Mouse (Mus musculus) spleen, postnatal 4 days (tissue): ENCODE results near the gene Slc24a1.
A peak's percentile ranks its signal among the peaks of the same experiment; 100 is the strongest.
"Not testable (repeated sequence)": the region's sequence is repeated elsewhere in the genome, so short reads cannot be mapped to it uniquely, and the experiment has no call there.

Source experiments
- DNase-seq, 2 experiments: peaks; one replicate each; pipeline ENCODE4 v3.0.0; 2022; ENCODE audit warnings: low spot score in 2 of 2

The Slc24a1 gene

DNA sequence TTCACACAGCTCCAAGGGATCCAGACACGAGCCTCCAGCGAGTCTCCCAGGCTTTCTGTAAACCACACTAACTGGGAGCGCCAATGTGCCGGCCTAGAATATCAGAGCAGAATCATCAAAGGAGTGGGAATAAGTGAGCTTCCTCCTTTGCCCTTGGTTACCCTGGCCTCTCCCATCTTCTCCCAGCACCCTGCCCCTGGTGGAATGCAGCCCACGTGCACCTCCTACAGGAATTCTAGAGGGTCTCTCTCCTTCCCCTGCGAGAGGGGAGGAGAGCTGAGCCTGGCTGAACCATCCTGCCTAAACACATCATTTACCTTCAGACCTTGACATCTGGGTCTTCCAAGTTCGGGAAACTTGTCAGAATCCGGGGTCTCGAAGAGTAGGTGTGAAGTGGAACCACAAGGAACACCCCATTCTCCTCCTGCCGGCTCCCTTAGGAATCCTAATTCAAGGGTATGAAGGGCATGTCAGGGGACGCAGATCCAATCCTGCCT lies at the start of gene Slc24a1:
TSS of gene Slc24a1 (minus strand) at position 447 of the 497 bp plus-strand sequence.
- DNase-seq = no peak

DNA sequence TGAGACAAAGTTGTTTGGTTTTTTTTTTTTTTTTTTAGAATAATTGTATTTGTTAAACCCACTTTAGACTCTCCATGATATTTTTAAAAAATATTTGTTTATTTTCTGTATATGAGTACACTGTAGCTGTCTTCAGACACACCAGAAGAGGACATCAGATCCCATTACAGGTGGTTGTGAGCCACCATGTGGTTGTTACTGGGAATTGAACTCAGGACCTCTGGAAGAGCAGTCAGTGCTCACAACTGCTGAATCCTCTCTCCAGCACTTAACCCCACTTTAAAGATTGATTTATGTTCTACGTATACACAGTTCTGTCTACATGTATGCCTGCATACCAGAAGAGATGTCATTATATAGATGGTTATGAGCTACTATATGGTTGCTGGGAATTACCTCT lies 44.1 kb upstream of the Slc24a1 start:
- not testable (repeated sequence) for DNase-seq

DNA sequence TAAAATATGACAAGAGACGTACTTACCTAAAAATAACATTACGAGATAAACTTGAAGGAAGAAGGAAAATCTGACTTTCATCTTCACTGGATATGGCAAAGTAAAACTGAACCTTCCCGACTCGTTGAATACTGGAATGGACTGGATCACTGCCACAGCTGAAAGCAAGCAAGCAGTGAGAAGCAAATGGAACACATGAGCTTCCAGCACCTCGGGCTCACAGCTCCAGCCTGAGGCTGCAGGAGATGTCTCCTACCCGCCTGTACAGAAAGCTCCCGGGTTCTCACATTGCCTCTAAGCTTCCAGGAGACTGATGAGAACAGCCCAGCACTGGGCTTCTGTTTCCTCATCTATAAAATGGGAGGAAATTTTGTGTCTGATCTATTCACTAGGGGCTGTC lies 38.9 kb upstream of the Slc24a1 start:
- DNase-seq = no peak

DNA sequence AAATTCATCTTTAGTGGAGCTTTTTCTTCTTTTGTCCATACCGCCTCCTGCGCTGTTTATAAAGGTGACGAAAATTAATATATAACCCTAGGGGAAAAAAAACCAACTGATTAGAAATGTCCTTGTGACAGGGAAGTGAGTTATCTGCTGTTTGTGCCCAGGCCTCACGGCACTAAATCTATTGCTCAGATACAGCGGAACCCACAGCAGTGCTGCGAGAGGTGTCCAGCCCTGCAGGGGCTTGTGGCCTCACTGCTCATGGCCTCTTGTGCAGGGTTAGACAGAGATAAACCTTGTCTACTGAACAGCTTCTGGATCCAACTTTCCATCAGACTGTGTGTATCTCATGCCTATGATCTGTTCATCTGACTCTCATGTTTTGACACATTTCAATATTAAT lies 37.0 kb upstream of the Slc24a1 start:
- DNase-seq = no peak

DNA sequence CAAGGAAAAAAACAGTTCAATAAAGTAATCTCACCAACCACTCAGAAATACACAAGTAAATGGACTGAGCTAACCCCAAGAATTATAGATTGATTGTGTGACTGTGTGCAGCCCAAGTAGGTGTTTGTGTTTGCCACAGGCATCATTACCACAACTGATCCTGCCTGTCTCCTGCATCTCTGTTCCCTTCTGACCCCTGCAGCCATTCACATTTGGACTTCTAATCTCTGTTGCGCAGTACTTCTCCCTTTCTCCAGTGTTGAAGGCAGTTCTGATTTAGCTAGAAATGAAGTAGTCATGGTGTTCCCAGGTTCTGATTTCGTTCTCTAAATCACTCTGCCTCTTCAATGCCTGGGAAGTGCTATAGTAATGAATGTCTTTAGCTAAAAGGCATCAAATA lies 36.2 kb upstream of the Slc24a1 start:
- no peak for DNase-seq

DNA sequence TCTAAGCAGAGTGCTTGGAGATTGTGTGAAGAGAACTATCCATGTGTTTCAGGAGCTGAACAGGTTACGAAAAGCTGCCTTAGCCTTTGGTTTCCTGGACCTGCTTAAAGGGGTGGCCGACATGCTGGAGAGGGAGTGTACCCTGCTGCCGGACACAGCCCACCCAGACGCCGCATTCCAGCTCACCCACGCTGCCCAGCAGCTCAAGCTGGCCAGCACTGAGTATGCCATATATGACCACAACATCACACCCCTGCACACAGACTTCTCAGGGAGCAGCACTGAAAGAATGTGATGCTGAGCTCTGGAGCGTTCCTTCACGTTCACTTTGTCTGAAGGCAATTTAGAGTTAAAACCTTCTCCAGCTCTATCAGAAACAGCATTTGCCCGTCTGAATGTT lies 34.4 kb upstream of the Slc24a1 start:
- DNase-seq = no peak

DNA sequence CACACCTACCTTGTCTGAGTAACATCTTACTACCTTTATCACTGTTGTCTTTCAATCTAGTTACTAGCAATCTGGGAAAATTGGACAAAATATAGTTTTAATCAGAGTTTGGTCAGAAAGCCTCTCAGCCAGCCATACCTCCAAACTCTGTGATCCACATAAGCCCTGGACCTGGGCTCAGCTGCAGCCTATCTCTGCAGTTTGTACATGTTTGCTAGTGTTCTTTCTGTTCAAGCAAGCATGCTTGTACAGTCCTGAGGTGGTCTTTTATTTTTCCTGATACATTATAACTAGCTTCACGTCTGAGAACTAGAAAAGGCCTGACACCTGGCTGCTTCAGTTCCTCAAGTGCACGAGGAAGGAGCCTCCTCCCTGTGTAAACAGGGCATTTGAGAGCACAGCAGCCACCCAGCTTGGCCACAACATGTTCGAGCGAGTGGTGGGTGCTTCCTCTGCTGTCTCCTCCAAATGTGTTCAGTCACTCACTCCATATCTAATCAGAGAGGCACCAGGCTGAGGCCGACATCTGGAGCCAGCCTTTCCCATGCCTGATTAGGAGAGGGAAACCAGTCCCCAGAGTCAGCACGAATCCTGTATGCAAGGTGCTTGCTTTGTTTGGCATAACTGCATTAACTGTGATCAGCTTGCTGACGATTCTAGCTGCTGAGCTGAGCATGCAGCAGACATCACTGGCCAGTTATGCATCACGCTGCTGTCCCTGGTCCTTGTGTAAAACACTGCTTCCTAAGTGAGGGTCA lies 33.8 kb upstream of the Slc24a1 start:
- DNase-seq = no peak

DNA sequence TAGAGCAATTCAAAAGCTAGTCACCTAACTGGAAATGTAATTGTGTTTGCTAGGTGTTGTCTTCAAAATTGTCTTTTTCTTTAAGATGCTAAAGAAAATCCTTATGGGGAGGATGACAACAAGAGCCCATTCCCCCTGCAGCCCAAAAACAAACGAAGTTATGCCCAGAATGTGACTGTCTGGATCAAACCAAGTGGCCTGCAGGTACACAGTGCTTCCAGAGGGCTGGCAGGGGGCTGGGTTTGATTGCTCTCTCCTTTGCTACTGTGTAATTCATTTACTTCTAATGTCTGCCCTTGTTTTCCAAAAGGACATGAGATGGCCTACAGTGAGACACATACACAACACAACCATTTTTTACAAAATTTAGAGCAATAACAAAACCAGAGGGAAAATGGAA lies 30.5 kb upstream of the Slc24a1 start:
- no peak for DNase-seq

DNA sequence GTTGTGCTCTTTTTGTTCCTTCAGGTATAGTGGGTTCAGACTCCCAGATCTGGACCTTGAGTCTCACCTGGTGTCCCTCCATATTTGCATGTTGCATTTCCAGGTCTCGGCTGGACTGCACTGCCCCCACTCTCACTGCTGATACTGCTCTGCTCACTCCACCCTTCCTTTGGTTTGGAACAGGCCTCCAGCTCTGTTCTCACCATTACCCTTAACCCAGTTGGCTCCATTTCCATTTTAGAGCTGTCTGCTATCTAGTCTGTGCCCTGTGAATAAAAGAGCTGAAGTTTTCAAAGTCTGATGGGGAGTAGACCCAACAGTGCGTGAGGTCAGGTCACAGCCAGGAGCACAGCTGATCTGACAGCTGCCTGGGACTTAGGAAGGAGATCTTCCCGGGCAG lies 29.1 kb upstream of the Slc24a1 start:
- no peak for DNase-seq

DNA sequence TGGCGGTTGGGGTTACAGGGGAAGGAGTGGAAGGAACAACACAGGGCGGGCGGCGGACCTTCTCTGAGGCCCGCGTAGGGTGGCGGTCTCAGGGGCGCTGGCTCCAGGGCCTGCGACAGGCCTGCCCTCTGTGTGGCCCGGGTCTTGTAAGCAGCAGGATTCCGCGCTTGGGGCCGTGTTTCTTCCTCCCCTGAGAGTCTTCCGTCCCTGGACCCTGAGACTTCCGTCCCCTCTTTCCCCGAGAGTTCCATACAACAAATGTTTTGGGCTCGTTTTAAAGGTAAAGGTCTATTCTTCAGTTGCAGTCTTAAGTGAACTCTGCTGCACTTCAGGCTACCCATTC lies 9.5 kb upstream of the Slc24a1 start:
- no peak for DNase-seq

DNA sequence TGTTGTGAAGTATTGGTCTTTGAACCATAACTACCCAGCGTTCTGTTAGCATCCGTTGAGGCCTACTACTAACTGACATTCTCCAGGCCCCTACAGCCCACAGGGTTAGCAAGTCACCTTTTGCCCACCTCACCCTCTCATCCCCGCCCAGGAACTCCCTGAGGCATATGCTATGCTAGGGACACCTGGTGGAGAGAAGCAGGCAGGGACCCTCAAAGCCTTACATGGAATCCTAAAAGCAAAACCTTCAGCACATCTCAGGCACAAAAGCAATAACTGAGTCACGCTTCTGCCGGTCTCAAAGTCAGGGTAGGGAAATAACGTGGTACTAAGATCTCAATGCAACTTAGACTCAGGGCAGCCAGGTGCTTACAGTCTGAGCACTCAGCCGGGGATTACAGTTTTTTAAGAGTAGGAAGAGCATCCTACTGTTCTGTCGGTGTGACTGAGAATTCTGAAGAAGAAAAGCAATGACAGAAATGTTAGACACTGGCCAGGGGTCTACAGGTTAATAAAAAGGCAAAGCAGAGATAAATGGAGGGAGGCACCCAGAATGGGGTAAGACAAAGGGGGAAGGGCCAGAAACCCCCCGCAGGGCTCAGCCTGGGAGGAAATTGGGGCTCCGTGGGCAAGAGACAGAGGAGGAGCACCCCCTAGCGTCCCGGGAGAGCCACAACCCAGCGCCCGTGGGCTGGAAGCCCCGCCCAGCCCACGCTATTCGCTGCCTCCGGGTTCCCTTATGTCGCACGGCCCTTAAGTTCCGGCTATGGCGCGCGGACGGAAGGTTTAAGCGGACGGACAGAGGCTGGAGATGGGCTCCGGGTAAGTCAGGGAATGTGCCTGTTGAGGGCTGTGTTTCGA lies 8.9 kb upstream of the Slc24a1 start, which contains the start of gene Ints14:
TSS of gene Ints14 (plus strand) at position 789 of the 861 bp plus-strand sequence.
- peak; percentile 97 to 99 for DNase-seq

DNA sequence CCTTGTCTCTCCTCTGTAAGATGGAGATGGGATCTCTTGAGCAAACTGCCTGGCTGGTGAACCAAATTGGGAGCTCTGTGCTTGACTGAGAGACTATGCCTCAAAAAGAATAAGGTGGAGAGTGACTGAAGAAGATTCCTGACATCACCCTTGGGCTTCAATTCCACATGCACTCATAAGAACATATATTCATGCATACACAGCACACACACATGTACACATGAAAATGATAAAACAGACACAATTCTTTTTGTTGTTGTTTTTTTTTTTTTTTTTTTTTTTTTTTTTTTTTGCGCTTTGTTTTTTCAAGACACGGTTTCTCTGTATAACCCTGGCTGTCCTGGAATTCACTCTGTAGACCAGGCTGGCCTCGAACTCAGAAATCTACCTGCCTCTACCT lies 5.9 kb upstream of the Slc24a1 start:
- DNase-seq = no peak

DNA sequence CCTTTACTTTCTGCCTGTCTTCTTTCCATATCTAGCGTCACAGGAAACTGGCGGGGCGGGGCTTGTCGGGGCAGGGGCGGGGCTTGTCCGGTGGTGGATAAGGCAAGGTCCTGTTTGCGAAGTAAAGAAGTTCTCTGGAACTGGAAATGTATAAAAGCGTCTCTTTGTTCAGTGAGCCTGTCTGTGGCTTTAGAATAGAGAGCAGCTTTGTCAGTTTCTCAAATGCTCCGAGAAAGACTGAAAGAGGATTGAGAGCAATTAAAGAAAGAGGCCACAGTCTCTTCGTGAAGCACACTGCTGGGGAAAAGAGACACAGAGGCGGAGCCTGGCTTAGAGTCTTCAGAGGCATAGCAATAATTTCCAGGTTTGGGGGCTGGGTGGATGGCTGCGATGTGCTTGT lies 4.9 kb upstream of the Slc24a1 start:
- peak; percentile 51 to 80 for DNase-seq

DNA sequence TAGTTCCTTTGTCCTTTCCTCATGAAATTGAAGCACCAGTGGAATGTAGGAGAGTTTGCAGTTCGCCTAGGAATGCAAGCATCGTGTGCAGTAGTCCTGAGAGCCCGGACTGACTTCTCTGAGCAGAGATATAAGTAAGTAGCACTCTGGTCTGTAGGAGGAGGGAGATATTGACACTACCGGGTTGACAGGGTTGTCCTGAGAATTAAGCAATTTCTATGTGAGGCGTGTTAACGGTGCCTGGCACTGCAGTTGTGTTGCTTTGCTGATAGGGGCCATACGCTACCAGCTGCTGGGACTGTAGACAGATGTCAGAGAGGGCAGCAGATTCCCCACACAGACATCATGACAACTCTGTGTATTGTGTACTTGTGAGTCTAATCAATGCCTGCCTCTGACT lies 1.8 kb upstream of the Slc24a1 start:
- no peak for DNase-seq

DNA sequence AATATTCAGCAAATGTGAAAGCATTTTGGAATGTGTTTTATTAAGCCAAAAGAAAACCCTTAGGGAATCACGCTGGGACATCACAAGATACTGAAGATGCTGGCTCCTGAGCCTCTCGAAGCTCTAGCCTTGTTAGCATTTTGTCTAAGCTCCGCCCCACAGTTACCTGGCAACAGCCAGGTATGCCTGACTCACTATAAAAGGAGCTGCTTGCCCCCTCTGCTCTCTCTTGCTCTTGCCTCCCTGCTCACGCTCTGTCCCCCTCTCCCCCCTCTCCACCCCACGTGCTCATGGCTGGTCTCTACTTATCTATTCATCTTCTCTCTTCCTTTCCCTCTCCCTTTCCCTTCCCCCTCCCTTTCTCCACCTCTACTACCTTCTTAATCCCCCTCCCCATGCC lies 648 bp upstream of the Slc24a1 start:
- DNase-seq = no peak

DNA sequence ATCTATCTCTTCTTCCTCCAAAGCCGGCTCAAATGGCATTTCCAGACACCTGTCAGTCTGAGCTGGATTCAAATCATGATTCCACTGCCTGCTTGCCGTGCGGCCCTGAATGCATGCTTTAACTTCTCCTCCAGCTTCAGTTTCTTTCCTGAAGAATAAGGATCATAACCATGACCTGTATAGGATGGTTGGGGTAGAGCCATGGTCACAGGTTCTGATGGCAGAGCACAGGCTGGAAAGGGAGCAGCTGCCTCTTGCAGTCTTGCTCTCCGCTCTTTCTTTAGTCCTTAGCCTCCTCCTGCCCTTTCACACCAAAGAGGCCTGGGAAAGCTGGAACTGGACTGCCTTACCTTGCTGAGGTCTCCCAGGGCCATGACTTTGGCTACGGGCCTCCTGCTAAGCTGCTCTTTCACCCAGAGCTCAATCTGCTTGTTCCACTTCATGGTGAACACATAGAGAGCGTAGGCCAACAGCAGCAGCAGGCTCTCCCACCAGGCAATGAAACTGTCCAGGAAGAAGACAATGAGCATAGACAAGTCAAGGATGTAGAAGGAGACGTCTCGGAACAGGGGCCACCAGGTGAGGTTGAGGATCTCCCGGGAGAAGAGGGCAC lies 3.8 kb downstream of the Slc24a1 start:
- DNase-seq = no peak

DNA sequence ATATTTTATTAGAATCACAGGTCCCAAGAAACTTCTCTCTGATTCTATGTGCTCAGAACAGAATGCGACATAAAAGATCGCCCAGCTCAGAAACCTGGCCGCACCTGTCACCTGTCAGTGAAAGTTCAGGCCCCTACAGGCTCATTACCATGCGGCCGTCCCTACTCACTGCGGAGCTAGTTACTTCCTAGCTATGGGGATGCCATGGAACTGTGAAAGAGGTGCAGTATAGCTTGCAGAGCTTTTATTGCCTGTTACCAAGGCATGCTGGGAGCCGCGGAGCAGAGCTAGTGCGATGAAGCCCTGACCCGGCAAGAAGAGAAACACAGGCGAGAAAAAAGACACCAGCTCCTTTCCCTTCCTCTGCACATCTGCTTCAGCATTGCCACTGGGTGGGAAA lies 7.4 kb downstream of the Slc24a1 start:
- no peak for DNase-seq

DNA sequence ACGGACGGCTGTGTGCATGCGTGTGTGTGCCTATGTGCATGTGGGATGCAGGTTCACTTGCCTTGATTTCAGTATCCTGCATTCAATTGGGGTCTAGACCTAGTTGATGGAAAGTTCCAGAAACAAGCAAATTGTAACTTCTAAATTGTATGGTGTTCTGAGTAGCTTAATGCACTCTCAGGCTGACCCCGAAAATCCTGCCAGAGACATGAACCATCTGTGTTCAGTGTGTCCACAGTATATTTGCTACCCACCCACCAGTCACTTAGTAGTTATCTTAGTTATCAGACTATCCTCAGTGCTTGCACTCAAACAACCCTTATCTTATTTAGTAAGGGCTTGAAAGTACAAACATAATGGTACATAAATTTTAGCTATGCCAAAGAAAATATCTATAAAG lies 9.8 kb downstream of the Slc24a1 start:
- DNase-seq = no peak

DNA sequence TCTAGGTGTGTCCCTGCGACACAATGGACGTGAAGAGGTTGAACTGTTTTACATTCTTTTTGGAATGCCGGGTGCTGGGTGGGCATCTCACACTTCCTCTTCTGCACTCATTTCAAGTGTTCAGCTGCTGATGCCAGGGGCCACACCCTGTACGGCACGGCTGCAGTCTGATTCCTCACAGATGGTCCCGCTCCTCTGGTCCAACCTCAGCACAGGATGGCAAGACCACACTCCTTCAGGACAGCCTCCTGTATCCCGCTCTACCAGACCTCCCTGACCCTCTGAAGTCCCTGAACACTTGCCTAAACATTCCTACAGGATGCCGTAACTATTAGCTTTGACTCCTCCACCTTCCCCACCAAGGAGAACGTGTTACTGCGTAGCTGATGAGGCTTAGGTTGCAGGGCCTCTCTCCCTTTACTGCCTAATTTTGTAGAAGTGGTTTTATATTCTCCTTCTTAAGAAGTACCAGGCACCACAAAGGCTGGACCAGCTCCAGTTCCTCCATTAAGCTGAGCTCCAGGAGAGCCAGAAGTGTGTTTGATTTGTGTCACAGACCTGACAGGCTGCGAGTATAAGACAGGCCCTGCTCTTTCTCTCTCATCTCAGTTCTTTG lies 10.6 kb downstream of the Slc24a1 start:
- DNase-seq = no peak

DNA sequence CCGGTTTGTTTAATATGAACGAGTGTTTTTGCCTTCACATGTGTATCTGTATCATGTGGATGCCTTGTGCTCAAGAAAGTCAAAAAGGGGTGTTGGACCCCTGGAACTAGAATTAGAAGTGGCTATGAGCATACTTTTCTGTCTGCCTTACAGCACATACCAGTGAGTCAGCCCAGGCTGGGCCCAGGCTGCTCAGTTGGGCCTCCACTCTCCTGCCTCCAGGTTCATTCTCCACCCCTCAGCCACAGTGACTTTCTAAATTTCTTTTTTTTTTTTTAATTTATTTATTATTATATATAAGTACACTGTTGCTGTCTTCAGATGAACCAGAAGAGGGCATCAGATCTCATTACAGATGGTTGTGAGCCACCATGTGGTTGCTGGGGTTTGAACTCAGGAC lies 11.6 kb downstream of the Slc24a1 start:
- no peak for DNase-seq

DNA sequence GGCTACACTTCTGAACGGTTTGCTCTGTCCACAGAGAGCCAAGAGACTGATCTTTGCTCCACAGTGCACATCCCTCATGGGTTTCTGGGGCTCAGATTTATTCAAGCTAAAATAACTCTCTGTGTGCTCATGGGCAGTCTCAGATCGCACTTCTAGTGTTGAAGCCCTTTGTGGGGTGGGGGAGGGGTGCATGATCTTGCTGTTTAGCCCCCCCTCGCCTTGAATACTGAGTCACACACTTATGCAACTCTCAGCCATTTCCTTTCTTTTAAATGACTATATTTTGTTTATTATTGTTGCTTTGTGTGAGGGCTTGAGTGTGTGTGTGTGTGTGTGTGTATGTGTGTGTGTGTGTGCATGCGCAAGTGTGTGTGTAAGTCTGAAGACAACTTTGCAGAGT lies 12.1 kb downstream of the Slc24a1 start:
- DNase-seq = no peak

DNA sequence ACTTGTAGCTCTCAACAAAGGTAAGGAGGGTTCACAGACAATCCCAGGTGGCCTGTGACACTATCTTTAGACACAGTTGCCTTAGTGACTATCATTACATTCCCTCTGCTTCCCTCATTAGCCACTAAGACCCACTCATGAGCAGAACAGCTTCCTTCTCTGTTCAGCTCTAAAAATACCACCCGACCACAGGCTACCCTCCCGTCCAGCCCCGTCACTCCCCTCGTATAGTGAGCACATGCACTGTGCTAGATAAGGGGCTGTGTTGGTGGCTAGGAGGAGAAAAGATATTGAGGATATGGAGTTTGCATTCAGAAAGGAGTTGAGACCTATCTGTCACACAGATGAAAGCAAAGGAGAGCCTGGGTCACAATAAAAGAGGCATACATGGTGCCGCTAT lies 12.9 kb downstream of the Slc24a1 start:
- DNase-seq = no peak
